Mouse (Mus musculus) c-Kit-positive CD71-positive TER-119-negative erythroid progenitor cells, embryonic 14.5 days (primary cell): ENCODE results near the gene Car8.
"Not testable (repeated sequence)": the region's sequence is repeated elsewhere in the genome, so short reads cannot be mapped to it uniquely, and the experiment has no call there.

Experiments used
- DNase-seq: peaks from one replicate; pipeline ENCODE4 v3.0.0-alpha.2; 2013; ENCODE audit warnings: low read depth

Car8 gene

DNA sequence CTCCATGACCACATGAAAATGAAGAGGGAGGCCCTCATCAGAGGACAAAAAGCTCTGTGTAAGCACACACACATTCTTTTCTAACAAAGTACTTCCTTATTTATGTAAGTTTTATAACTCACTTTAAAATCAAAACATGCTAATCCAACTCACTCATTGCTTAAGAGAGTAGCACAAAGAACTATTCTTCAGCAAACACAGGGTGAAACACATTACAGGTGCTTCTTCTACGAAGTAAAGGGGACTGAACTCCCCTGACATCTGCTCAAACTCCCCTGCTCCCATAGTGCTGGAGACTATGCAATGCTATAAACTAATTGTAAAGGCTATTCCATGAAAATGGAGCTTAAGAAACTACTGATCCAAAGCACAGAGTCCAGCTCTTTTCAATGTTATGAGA lies 35.5 kb downstream of the Car8 start:
- no peak for DNase-seq

- DNase-seq = no peak
Measured at GRCm38 (mm10) chr4:8201631-8202030, 37.2 kb downstream of the Car8 start.

DNA sequence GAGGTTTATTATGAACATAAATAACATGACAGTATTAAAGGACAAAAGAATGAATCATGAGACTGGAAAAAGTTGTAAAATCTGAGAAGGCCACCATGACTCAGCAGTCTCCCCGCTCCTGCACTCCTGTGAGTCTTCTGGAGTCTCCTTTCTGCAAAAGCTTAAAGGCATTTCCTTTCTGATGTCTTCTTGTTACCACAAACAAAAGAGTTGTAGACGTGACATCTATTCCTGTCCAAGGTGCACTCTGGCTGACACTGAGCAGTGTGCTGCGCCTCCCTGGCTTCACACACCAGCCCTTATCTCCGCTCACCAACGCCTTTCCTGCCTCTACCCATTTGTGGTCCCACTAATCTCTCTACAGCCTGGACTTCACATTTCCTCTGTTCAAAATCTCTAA lies 38.8 kb downstream of the Car8 start:
- DNase-seq = no peak

DNA sequence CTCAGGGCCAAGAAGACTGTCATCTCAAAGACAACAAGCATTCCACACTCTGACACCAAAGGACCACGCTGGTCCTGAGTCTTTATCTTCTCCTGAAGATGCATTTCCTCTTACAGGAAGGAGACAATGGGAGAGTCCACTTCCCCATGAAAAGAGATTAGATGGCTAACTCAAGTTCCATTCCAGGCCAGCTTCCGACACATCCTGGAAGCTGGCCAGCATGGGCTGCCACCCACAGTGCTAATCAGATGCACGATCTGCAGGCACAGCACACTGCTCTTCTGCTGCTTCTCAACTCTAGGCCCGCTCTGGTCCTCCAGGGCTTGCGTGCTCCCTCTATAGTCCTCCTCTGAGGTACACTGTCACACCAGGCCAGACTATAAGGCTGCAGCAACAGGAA lies 40.8 kb downstream of the Car8 start:
- DNase-seq = no peak

DNA sequence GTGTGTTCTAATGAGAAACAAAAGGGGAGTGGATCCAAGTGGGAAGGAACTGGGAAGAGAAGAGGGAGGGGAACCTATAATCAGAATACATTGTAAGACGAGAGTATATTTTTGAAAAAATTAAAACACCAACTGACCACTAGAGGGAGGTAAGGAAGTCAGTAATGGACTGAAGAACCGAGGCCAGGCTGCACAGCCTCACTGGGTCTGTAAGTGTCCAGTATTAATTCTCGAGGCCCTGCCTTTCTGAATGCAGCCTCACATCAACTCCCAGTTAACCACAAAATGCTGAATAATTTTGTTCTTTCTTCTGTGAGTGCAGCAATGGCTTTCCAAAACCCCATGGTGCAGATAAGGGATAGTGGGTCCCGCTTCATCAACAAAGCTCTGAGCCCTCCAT lies 48.4 kb downstream of the Car8 start:
- DNase-seq = no peak

- DNase-seq = no peak
Measured at GRCm38 (mm10) chr4:8186921-8187687, 51.7 kb downstream of the Car8 start.

DNA sequence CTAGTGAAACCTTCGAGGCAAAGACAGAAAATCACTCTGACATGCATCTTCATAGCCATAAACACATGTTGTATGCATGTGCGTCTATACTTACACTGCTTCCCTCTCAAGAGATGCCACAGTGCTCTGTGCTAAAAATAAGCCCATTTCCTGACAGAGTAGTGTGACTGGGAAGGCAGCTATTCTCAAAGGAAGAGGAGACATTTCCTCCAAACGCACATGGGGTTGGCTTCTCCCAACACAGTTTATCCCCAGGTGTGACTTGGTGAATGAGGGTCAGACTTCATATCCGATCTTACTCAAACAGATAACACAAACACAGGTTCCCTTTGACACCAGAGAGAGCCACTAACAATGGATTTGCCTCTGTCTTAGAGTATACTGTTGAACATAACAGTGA lies 58.3 kb downstream of the Car8 start:
- no peak for DNase-seq

GRCm38 (mm10) chr4:8154589-8155198 lies 84.1 kb downstream of the Car8 start:
- no peak for DNase-seq

DNA sequence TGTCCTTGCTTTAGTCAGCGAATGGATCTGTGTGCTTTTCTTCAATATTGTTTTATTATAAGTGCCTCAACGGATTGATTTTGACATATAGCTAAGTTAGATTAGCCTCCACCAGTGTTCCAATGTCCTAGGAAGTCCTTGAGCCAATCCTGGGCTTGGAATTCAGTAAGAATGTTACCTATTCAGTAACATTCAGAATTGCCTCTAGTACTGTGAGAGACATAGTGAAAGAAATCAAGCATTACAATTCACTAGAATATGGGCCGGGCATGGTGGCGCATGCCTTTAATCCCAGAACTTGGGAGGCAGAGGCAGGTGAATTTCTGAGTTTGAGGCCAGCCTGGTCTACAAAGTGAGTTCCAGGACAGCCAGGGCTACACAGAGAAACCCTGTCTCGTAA lies 84.9 kb downstream of the Car8 start:
- DNase-seq = not testable (repeated sequence)

GRCm38 (mm10) chr4:8137403-8137802 lies 101.4 kb downstream of the Car8 start:
- no peak for DNase-seq

DNA sequence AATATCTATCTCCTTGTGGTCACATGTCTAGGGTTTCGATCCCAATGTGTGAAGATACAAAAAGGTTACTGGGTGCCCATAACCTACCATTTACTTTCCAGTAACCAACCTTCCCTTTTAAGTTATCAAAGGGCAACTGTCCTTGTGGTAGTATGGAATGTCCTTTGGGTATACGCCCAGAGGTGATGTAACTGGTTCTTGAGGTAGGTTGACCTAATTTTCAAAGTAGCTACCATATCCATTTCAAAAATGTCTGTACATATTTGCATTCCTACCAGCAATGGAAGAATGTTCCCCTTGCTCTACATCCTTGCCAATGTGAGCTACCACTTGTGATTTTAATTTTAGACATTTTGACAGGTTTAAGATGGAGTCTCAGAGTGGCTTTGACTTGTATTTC lies 106.8 kb downstream of the Car8 start:
- DNase-seq = no peak

DNA sequence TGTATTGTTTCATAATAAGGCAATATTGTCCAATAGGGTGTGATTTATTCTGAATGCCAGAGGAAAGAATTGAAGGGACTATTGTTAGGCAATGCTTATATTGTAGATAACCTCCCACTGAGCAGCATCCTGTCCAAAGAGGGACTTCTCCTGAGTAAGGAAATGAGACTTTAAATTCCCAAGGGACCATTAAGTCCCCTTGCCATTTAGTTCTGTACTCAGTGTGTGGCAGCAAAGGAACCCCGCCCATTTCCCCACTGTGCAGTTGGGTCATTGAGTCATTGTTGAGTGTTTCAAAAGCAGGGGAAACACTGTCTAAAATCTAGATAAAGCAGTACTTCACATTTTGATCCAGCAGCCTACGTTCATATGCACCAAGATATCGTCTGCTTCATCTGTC lies 125.3 kb downstream of the Car8 start:
- DNase-seq = no peak

GRCm38 (mm10) chr4:8111891-8112290 lies 127.0 kb downstream of the Car8 start:
- DNase-seq = no peak

- no peak for DNase-seq
Measured at GRCm38 (mm10) chr4:8109906-8110567, 128.8 kb downstream of the Car8 start.

DNA sequence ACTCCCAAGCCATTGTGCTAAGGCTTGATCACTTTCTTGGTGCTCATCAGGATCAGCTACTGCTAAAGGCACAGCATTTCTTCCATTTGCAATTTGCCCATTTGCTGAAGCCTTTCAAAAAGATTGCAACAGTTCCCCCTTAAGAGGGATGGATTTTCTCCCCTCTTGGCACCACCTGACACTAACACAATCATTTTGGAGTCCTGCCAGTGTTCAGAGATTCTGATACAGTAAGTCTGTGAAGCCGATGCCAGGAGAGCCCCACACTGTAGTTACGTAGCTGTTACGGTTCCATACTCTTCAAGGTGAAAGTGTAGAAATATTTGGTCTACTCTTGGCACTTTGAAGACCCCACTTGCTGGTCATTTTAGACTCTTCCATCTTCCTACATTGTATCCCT lies 137.4 kb downstream of the Car8 start:
- DNase-seq = no peak

- no peak for DNase-seq
Measured at GRCm38 (mm10) chr4:8098084-8098483, 140.8 kb downstream of the Car8 start.

DNA sequence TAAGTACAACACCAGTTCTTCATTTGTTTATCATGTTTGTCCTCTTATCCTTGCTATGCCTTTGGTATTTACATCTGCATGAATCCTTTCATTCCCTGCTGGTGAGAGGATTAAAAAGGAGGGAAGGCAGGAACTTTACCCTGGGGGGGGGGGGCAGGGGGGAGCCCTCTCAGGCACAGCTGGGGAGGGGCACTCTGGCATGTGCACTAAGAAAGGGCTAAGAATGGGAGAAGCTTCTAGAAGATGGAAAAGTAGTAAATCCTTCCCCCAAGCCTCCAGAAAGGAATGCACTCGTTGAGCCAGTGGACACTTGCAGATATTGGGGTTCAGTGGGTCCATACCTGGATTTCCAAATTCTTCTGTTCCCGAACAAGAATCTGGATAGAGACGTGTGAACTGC lies 141.2 kb downstream of the Car8 start:
- DNase-seq = no peak

DNA sequence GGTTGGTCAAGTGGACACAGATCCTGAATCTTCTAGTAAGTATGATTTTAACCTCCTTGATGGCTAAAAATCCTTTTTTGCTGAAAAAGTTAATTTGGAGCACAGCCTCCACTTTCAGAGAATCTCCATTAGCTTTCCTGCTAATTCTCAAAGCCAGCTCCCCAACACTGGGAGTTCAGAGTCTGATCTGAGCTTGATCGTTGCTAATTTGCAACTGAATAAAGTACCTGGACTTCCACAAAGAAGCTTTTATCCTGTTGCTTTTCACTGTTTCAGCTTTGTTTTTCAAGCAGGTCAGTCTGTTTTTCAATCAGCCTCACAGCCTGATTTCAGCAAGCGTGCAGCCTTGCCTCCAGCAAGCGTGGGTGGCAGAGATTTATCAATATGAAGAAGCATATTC lies 145.3 kb downstream of the Car8 start:
- DNase-seq = not testable (repeated sequence)
